Mouse (Mus musculus) liver, postnatal 0 days (tissue): ENCODE results near the gene Def8. TPM values are rescaled to one million over a fixed set of nuclear protein-coding genes. Genes with fewer than 3 reads are reported as not detected.

Experiments used
- ATAC-seq: fragments of 200-750 bp; cut with Nextera tagmentation; 2 replicates; pipeline ENCODE4 v1.8.0; 2017; ENCODE audit warnings: mild to moderate bottlenecking, moderate library complexity
- DNase-seq: peaks from one replicate; pipeline ENCODE4 v3.0.0-alpha.2; 2016
- H3K27ac ChIP-seq: fragments of 300-500 bp; sonication (generic); 2 replicates; pipeline ENCODE4 v1.5.1; 2014; ENCODE audit warnings: antibody characterized with exemption, moderate library complexity, mild to moderate bottlenecking, low read depth
- H3K27me3 ChIP-seq: fragments of 300-500 bp; sonication (generic); 2 replicates; pipeline ENCODE4 v1.6.1; 2014; ENCODE audit warnings: low read length, control low read depth, mixed read lengths; ENCODE audit not compliant: insufficient read depth
- H3K36me3 ChIP-seq: fragments of 300-500 bp; sonication (generic); replicated peaks from 2 replicates; pipeline ENCODE4 v1.6.1; 2014; ENCODE audit warnings: mild to moderate bottlenecking, control low read depth, low read length, moderate library complexity, mixed read lengths; ENCODE audit not compliant: insufficient read depth
- H3K4me1 ChIP-seq: fragments of 300-500 bp; sonication (generic); 2 replicates; pipeline ENCODE4 v1.6.1; 2014; ENCODE audit warnings: antibody characterized with exemption, mild to moderate bottlenecking, control low read depth; ENCODE audit not compliant: insufficient read depth
- H3K4me2 ChIP-seq: fragments of 300-500 bp; sonication (generic); 2 replicates; pipeline ENCODE4 v1.6.1; 2014; ENCODE audit warnings: low read depth, mild to moderate bottlenecking, low read length, moderate library complexity, mixed read lengths
- H3K4me3 ChIP-seq: fragments of 300-500 bp; sonication (generic); 2 replicates; pipeline ENCODE4 v1.5.1; 2014; ENCODE audit warnings: low read depth, low read length
- H3K9ac ChIP-seq: fragments of 300-500 bp; sonication (generic); replicated peaks from 2 replicates; pipeline ENCODE4 v1.6.1; 2014; ENCODE audit warnings: mild to moderate bottlenecking, moderate library complexity
- H3K9me3 ChIP-seq: fragments of 300-500 bp; sonication (generic); 2 replicates; pipeline ENCODE4 v1.6.1; 2016; ENCODE audit warnings: mild to moderate bottlenecking, control low read depth, low read length, mixed read lengths
- CTCF ChIP-seq: sonication (generic); IDR thresholded peaks from 2 replicates; pipeline ENCODE4 v1.5.1; 2016; ENCODE audit warnings: antibody characterized with exemption, low read depth
- EP300 ChIP-seq: IDR thresholded peaks from 2 replicates; pipeline ENCODE4 v1.6.1; 2016; ENCODE audit warnings: antibody characterized with exemption, low read depth, mild to moderate bottlenecking
- WGBS: fragments of 180-500 bp; shearing (Covaris S2); extraction: QIAGEN DNeasy Blood & Tissue Kit; methylation state at CpG from one replicate; pipeline ENCODE4 v1.1.7; 2014; ENCODE audit not compliant: insufficient replicate concordance; 5-methylcytosine and 5-hydroxymethylcytosine counted together
- polyA plus RNA-seq: library from polyadenylated mRNA; unstranded; fragments of >200 nt; fragmentation: Nextera tagmentation; extraction: Ambion mirVana; gene quantifications from 2 replicates; pipeline ENCODE4 v1.2.1, GENCODE M21; 2015

Gene Def8
- polyA plus RNA-seq, 1 experiment from 2014 or later, result 11.6 TPM

DNA sequence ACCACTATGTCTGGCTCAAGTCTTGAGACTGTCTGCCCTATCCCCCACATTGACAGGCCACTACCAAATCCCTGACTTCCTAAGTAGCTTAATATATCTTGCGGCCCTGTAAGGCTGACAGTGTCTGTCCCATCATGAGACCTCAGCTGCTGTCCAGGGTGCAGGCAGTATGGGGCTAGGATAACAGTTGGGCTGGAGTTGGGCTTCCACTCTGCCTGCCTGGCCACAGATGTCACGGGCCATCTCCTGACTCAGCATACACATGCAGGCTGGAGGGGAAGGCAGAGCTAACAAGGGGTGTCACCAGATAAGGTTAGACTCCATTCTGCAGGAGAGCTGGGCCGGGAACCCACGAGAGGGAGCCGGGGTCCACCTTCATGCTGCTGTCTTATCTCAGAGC, 83.8 kb downstream of the Def8 start:
- TF ChIP-seq EP300 (no peak), CTCF (no peak)

DNA sequence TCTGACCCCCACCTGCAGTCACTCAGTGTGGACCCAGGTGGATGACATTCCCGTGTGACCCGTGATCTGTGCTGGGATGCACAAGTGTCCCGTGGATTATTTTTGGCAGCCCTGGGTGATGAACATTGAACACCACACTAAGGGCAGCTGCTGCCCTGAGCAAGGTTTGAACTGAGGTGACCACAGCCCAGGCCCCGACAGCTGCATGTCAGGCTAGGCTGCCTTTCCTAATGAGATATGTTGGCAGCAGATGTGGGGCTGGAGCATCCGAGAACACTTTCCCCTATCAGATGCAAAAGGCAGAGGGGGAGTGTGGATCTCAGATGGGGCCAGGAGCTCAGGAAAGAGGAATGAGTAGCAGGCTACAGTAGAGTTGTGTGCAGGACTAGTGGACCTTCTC, 87.5 kb downstream of the Def8 start:
- 65% methylated on average over 5 of the region's 5 CpGs for WGBS
- H3K4me2 ChIP-seq, result no peak overlapping the region
- peaks cover 9% of the 10 kb centered on the region for H3K4me1 ChIP-seq
- H3K9me3 ChIP-seq, result no peaks in the 10 kb centered on the region
- no peak for ATAC-seq
- no peak for DNase-seq
- H3K9ac ChIP-seq, result no peak overlapping the region
- H3K27me3 ChIP-seq, result peaks cover 35% of the 10 kb centered on the region
- H3K27ac ChIP-seq, result no peak overlapping the region
- peaks cover 3% of the 10 kb centered on the region; the same call in 1 of the 2 replicates for H3K36me3 ChIP-seq
- no peak overlapping the region for H3K4me3 ChIP-seq
- TF ChIP-seq CTCF, result no peak
- no peak for TF ChIP-seq EP300

More for the DNA sequence above, 83.8 kb downstream of the Def8 start:
- Histone ChIP-seq H3K27me3 (no peaks in the 10 kb centered on the region), H3K27ac (no peak overlapping the region), H3K9ac (no peak overlapping the region), H3K36me3 (peaks cover 17% of the 10 kb centered on the region), H3K4me3 (no peak overlapping the region), H3K9me3 (no peaks in the 10 kb centered on the region), H3K4me1 (no peaks in the 10 kb centered on the region), H3K4me2 (no peak overlapping the region)
- DNase-seq (no peak), ATAC-seq (no peak)
- WGBS, result 56% methylated on average over 5 of the region's 5 CpGs

Other genes with a start within 250 kb of the Def8 start
- 0.99 and 1.2 TPM in 2 replicates for gene Dpep1, start 237.3 kb upstream of the Def8 start, polyA plus RNA-seq
- 57.5 and 60.0 TPM in 2 replicates for gene Chmp1a, start 210.8 kb upstream of the Def8 start, polyA plus RNA-seq
- 0.32 and 0.66 TPM in 2 replicates for gene Spata33, start 210.7 kb upstream of the Def8 start, polyA plus RNA-seq
- gene Cdk10, start 198.7 kb upstream of the Def8 start, polyA plus RNA-seq, result 8.7 TPM in 2 replicates
- gene Spata2l, start 187.3 kb upstream of the Def8 start, polyA plus RNA-seq, result 4.2 and 6.6 TPM in 2 replicates
- 4.9 and 5.5 TPM in 2 replicates for gene Zfp276, start 169.3 kb upstream of the Def8 start, polyA plus RNA-seq
- gene Vps9d1, start 169.2 kb upstream of the Def8 start, polyA plus RNA-seq, result 3.9 and 4.5 TPM in 2 replicates
- gene Fanca, start 105.0 kb upstream of the Def8 start, polyA plus RNA-seq, result 6.3 TPM in 2 replicates
- 0.80 and 1.1 TPM in 2 replicates for gene Spire2, start 90.8 kb upstream of the Def8 start, polyA plus RNA-seq
- 54.1 and 54.9 TPM in 2 replicates for gene Tcf25, start 49.8 kb upstream of the Def8 start, polyA plus RNA-seq
- gene Mc1r, start 16.4 kb upstream of the Def8 start, polyA plus RNA-seq, result not detected in 2 replicates
- gene Tubb3, start 12.1 kb upstream of the Def8 start, polyA plus RNA-seq, result 0.20 and 0.24 TPM in 2 replicates
- 22.0 and 24.3 TPM in 2 replicates for gene Afg3l1, start 54.4 kb downstream of the Def8 start, polyA plus RNA-seq
- not detected in 2 replicates for gene Dbndd1, start 91.9 kb downstream of the Def8 start, polyA plus RNA-seq
- 2.7 and 2.9 TPM in 2 replicates for gene Gas8, start 95.3 kb downstream of the Def8 start, polyA plus RNA-seq
- gene Rhou, start 230.4 kb downstream of the Def8 start, polyA plus RNA-seq, result 2.8 and 3.8 TPM in 2 replicates